Mouse (Mus musculus) MEL (cell line): ENCODE data around the gene Ccm2.

ENCODE experiments used
- BHLHE40 ChIP-seq: IDR thresholded peaks from 2 replicates; pipeline ENCODE4 v1.6.1; 2012; ENCODE audit warnings: low read depth, mild to moderate bottlenecking, inconsistent platforms, low read length, improper control_type of control experiment, borderline replicate concordance
- CTCF ChIP-seq, 3 experiments: IDR thresholded peaks in 2 of 3; conservative IDR thresholded peaks in 1 of 3; 2 replicates each; pipeline ENCODE4 v1.5.1; 2011 to 2012; ENCODE audit warnings: low read length in 3 of 3, low read depth in 2 of 3, mild to moderate bottlenecking in 2 of 3, improper control_type of control experiment in 1 of 3, inconsistent platforms in 1 of 3, mixed read lengths in 1 of 3, moderate library complexity in 1 of 3; ENCODE audit not compliant: control insufficient read depth in 1 of 3, insufficient read depth in 1 of 3, poor library complexity in 1 of 3, severe bottlenecking in 1 of 3
- NELFE ChIP-seq: IDR thresholded peaks from 2 replicates; pipeline ENCODE4 v1.6.1; 2011; ENCODE audit warnings: low read depth, low read length, improper control_type of control experiment
- USF1 ChIP-seq: IDR thresholded peaks from 2 replicates; pipeline ENCODE4 v1.6.1; 2014; ENCODE audit warnings: low read depth, mild to moderate bottlenecking, inconsistent platforms, low read length, improper control_type of control experiment, moderate library complexity

- TF ChIP-seq BHLHE40 (no peak), CTCF (IDR thresholded peaks at IDR 0.05 in 2 of 3, conservative IDR thresholded peaks at IDR 0.05 in 1 of 3; ENCODE audit: control insufficient read depth in 1 of 3, insufficient read depth in 1 of 3, low read depth in 2 of 3, low read length in 3 of 3, poor library complexity in 1 of 3, severe bottlenecking in 1 of 3) (no peak), NELFE (no peak), USF1 (no peak)
Observed at GRCm38 (mm10) chr11:6514837-6515236, 31.9 kb upstream of the Ccm2 start.
